Mouse (Mus musculus): ENCODE measurements around the gene Acvr2a. TPM values are rescaled to one million over a fixed set of nuclear protein-coding genes. Genes with fewer than 3 reads are reported as not detected.
A peak's percentile ranks its signal among the peaks of the same experiment; 100 is the strongest.

The Acvr2a gene
- polyA plus RNA-seq, 1 experiment: 4.3 TPM

GRCm38 (mm10) chr2:48947761-48948160 is 133.9 kb downstream of the Acvr2a start:
- Histone ChIP-seq H3K36me3 (ENCODE audit: control insufficient read depth, insufficient read depth, low read length) (no peaks in the 10 kb centered on the region), H3K27me3 (replicated peaks; ENCODE audit: control insufficient read depth, insufficient read depth, low read length) (no peaks in the 10 kb centered on the region), H3K27ac (ENCODE audit: insufficient read depth, low read depth, low read length) (no peak overlapping the region), H3K4me3 (ENCODE audit: insufficient read depth, low read depth, low read length) (no peak overlapping the region), H3K4me1 (ENCODE audit: control insufficient read depth, insufficient read depth, low read length) (peaks cover 2% of the 10 kb centered on the region; the same call in 1 of the 2 replicates)
- no peak for DNase-seq
- 53% methylated on average over 3 of the region's 3 CpGs for WGBS
- no peak for TF ChIP-seq POLR2A (IDR thresholded peaks at IDR 0.05; ENCODE audit: low read depth, low read length)
- TF ChIP-seq CTCF (conservative IDR thresholded peaks at IDR 0.05; ENCODE audit: insufficient read depth, insufficient read length, low read depth, low read length): no peak

- Histone ChIP-seq H3K27me3 (replicated peaks; ENCODE audit: control insufficient read depth, insufficient read depth, low read length) (no peaks in the 10 kb centered on the region), H3K27ac (ENCODE audit: insufficient read depth, low read depth, low read length) (peak within 1 kb of the TSS; percentile 82), H3K36me3 (ENCODE audit: control insufficient read depth, insufficient read depth, low read length) (no peaks in the 10 kb centered on the region), H3K4me1 (ENCODE audit: control insufficient read depth, insufficient read depth, low read length) (peaks cover 2% of the 10 kb centered on the region; the same call in 1 of the 2 replicates), H3K4me3 (ENCODE audit: insufficient read depth, low read depth, low read length) (peak within 1 kb of the TSS; percentile 90)
- DNase-seq: peak; percentile 99
- WGBS: under 1% methylated on average over 47 of the region's 49 CpGs
- TF ChIP-seq POLR2A (IDR thresholded peaks at IDR 0.05; ENCODE audit: low read depth, low read length): peak; percentile 88
- TF ChIP-seq CTCF (conservative IDR thresholded peaks at IDR 0.05; ENCODE audit: insufficient read depth, insufficient read length, low read depth, low read length): no peak
These were observed 135.1 kb downstream of the Acvr2a start, which contains the start of gene Mbd5 for GRCm38 (mm10) chr2:48948841-48949584. Gene Mbd5 (plus strand): TSS chr2:48949508.

- H3K36me3 ChIP-seq (ENCODE audit: control insufficient read depth, insufficient read depth, low read length): no peaks in the 10 kb centered on the region
- peak overlapping the region; percentile 67 for H3K4me3 ChIP-seq (ENCODE audit: insufficient read depth, low read depth, low read length)
- peaks cover 2% of the 10 kb centered on the region; the same call in 1 of the 2 replicates for H3K4me1 ChIP-seq (ENCODE audit: control insufficient read depth, insufficient read depth, low read length)
- peak overlapping the region; percentile 82 for H3K27ac ChIP-seq (ENCODE audit: insufficient read depth, low read depth, low read length)
- H3K27me3 ChIP-seq (replicated peaks; ENCODE audit: control insufficient read depth, insufficient read depth, low read length): no peaks in the 10 kb centered on the region
- TF ChIP-seq CTCF (conservative IDR thresholded peaks at IDR 0.05; ENCODE audit: insufficient read depth, insufficient read length, low read depth, low read length): no peak
- no peak for TF ChIP-seq POLR2A (IDR thresholded peaks at IDR 0.05; ENCODE audit: low read depth, low read length)
- peak; percentile 39 for DNase-seq
- WGBS: 0% methylated on average over 9 of the region's 9 CpGs
These were observed 135.9 kb downstream of the Acvr2a start for GRCm38 (mm10) chr2:48949743-48950251.

- Histone ChIP-seq H3K27ac (ENCODE audit: insufficient read depth, low read depth, low read length) (peak within 1 kb of the TSS; percentile 82), H3K4me3 (ENCODE audit: insufficient read depth, low read depth, low read length) (peak within 1 kb of the TSS; percentile 90), H3K36me3 (ENCODE audit: control insufficient read depth, insufficient read depth, low read length) (no peaks in the 10 kb centered on the region), H3K27me3 (replicated peaks; ENCODE audit: control insufficient read depth, insufficient read depth, low read length) (no peaks in the 10 kb centered on the region), H3K4me1 (ENCODE audit: control insufficient read depth, insufficient read depth, low read length) (peaks cover 2% of the 10 kb centered on the region; the same call in 1 of the 2 replicates)
- TF ChIP-seq POLR2A (IDR thresholded peaks at IDR 0.05; ENCODE audit: low read depth, low read length) (no peak), CTCF (conservative IDR thresholded peaks at IDR 0.05; ENCODE audit: insufficient read depth, insufficient read length, low read depth, low read length) (no peak)
- DNase-seq: no peak
- WGBS: 0% methylated on average over 2 of the region's 2 CpGs
These were observed 136.2 kb downstream of the Acvr2a start, which contains the start of gene Orc4 for GRCm38 (mm10) chr2:48950252-48950315. Gene Orc4 (minus strand): TSS chr2:48950277.

- Histone ChIP-seq H3K4me1 (ENCODE audit: control insufficient read depth, insufficient read depth, low read length) (peaks cover 2% of the 10 kb centered on the region; the same call in 1 of the 2 replicates), H3K4me3 (ENCODE audit: insufficient read depth, low read depth, low read length) (peak overlapping the region; percentile 67), H3K36me3 (ENCODE audit: control insufficient read depth, insufficient read depth, low read length) (no peaks in the 10 kb centered on the region), H3K27ac (ENCODE audit: insufficient read depth, low read depth, low read length) (peak overlapping the region; percentile 20; the same call in 1 of the 2 replicates), H3K27me3 (replicated peaks; ENCODE audit: control insufficient read depth, insufficient read depth, low read length) (no peaks in the 10 kb centered on the region)
- no peak for DNase-seq
- WGBS: 4% methylated on average over 6 of the region's 6 CpGs
- no peak for TF ChIP-seq POLR2A (IDR thresholded peaks at IDR 0.05; ENCODE audit: low read depth, low read length)
- no peak for TF ChIP-seq CTCF (conservative IDR thresholded peaks at IDR 0.05; ENCODE audit: insufficient read depth, insufficient read length, low read depth, low read length)
These were observed 136.5 kb downstream of the Acvr2a start for GRCm38 (mm10) chr2:48950316-48950880.

Other genes with a start within 250 kb of the Acvr2a start
- gene Mbd5, start 135.4 kb downstream of the Acvr2a start, polyA plus RNA-seq (2012; rRNA removed): 8.3 and 8.6 TPM in 2 replicates
- 7.5 and 9.4 TPM in 2 replicates for gene Orc4, start 136.2 kb downstream of the Acvr2a start, polyA plus RNA-seq (2012; rRNA removed)

Data from kidney, adult 2 months (tissue).